Mouse (Mus musculus) heart, adult 2 months (tissue): ENCODE measurements at regions not wholly inside any gene's neighbourhood (a gene's known extent, or its start where the extent isn't known, plus 50 kb on each side); places are given as distances from the start of the nearest gene placed in this dataset.
"Not testable (repeated sequence)": the region's sequence is repeated elsewhere in the genome, so short reads cannot be mapped to it uniquely, and the experiment has no call there.

ENCODE experiments used
- CTCF ChIP-seq: fragments of 200-600 bp; IDR thresholded peaks from 2 replicates; pipeline ENCODE4 v1.8.1; 2022; ENCODE audit warnings: antibody characterized with exemption, mild to moderate bottlenecking, moderate library complexity
- POLR2A ChIP-seq: fragments of 200-500 bp; IDR thresholded peaks from 2 replicates; pipeline ENCODE4 v1.6.1; 2011; ENCODE audit warnings: mild to moderate bottlenecking, low read depth, low read length, control low read depth; ENCODE audit not compliant: insufficient read depth

DNA sequence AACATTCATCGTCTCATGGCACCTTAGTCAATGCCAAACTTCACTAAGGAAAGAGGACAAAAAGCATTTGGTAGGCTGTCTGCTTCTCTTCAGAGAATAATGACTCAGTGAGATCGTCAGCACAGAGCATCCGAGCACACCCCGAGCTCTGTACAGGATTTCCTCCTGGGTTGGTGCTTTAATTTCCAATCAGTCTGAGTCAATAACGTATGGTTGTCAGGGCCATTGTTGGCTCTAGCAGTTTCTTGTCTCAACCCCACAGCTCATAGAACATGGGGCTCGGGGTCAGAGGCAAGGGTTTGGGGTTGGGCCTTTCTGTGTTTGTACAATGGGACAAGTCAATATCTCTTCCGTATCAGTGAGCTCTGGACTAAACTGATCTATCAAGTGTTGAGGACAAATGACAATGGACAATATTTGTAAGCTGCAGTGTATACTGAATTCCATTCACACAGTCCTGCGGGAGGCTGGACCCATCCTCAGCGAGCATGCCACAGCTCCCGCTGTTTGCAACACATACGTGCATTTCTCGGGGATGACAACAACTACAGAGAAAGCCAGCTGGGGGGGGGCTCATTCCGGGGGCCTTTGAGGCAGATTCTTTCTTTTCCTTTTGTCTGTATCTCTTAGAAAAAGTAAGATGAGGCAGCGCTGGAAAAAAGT, 116.8 kb upstream of the Cdk6 start:
- TF ChIP-seq CTCF, POLR2A: not testable (repeated sequence)
